Mouse (Mus musculus): ENCODE measurements around the gene Sf3a1. TPM values are rescaled to one million over a fixed set of nuclear protein-coding genes. Genes with fewer than 3 reads are reported as not detected.
"Not testable (repeated sequence)": the region's sequence is repeated elsewhere in the genome, so short reads cannot be mapped to it uniquely, and the experiment has no call there.

Gene Sf3a1
- total RNA-seq (2017), result 26.0 and 26.3 TPM in 2 replicates

- peak; percentile 97 for ATAC-seq (ENCODE audit: extremely low read depth, insufficient number of reproducible peaks, low FRiP score, poor library complexity, severe bottlenecking)
These were observed at the start of gene Sf3a1, which contains the start of gene Ccdc157 for GRCm38 (mm10) chr11:4159808-4160708. TSS of gene Sf3a1 (plus strand) at chr11:4160350. TSS of gene Ccdc157 (minus strand) at chr11:4160293.

- no peak for ATAC-seq (ENCODE audit: extremely low read depth, insufficient number of reproducible peaks, low FRiP score, poor library complexity, severe bottlenecking)
These were observed 48.1 kb upstream of the Sf3a1 start for GRCm38 (mm10) chr11:4112033-4112432.

GRCm38 (mm10) chr11:4112861-4113260 is 47.3 kb upstream of the Sf3a1 start:
- ATAC-seq (ENCODE audit: extremely low read depth, insufficient number of reproducible peaks, low FRiP score, poor library complexity, severe bottlenecking), result no peak

GRCm38 (mm10) chr11:4113496-4113895 is 46.7 kb upstream of the Sf3a1 start:
- ATAC-seq (ENCODE audit: extremely low read depth, insufficient number of reproducible peaks, low FRiP score, poor library complexity, severe bottlenecking), result no peak

- ATAC-seq (ENCODE audit: extremely low read depth, insufficient number of reproducible peaks, low FRiP score, poor library complexity, severe bottlenecking), result no peak
These were observed 46.2 kb upstream of the Sf3a1 start for GRCm38 (mm10) chr11:4113970-4114369.

GRCm38 (mm10) chr11:4114541-4114940 is 45.6 kb upstream of the Sf3a1 start:
- ATAC-seq (ENCODE audit: extremely low read depth, insufficient number of reproducible peaks, low FRiP score, poor library complexity, severe bottlenecking), result not testable (repeated sequence)

- no peak for ATAC-seq (ENCODE audit: extremely low read depth, insufficient number of reproducible peaks, low FRiP score, poor library complexity, severe bottlenecking)
These were observed 44.7 kb upstream of the Sf3a1 start for GRCm38 (mm10) chr11:4115407-4115806.

- no peak for ATAC-seq (ENCODE audit: extremely low read depth, insufficient number of reproducible peaks, low FRiP score, poor library complexity, severe bottlenecking)
These were observed 43.5 kb upstream of the Sf3a1 start for GRCm38 (mm10) chr11:4116458-4117141.

- ATAC-seq (ENCODE audit: extremely low read depth, insufficient number of reproducible peaks, low FRiP score, poor library complexity, severe bottlenecking), result no peak
These were observed 42.6 kb upstream of the Sf3a1 start for GRCm38 (mm10) chr11:4117372-4118071.

- ATAC-seq (ENCODE audit: extremely low read depth, insufficient number of reproducible peaks, low FRiP score, poor library complexity, severe bottlenecking), result no peak; the same call in 1 of the 2 replicates
These were observed 41.8 kb upstream of the Sf3a1 start for GRCm38 (mm10) chr11:4118081-4118921.

- ATAC-seq (ENCODE audit: extremely low read depth, insufficient number of reproducible peaks, low FRiP score, poor library complexity, severe bottlenecking), result no peak
These were observed 40.5 kb upstream of the Sf3a1 start for GRCm38 (mm10) chr11:4119635-4120034.

- ATAC-seq (ENCODE audit: extremely low read depth, insufficient number of reproducible peaks, low FRiP score, poor library complexity, severe bottlenecking), result no peak
These were observed 38.5 kb upstream of the Sf3a1 start for GRCm38 (mm10) chr11:4121691-4122090.

- ATAC-seq (ENCODE audit: extremely low read depth, insufficient number of reproducible peaks, low FRiP score, poor library complexity, severe bottlenecking), result no peak
These were observed 37.9 kb upstream of the Sf3a1 start for GRCm38 (mm10) chr11:4122226-4122625.

- peak; percentile 60 for ATAC-seq (ENCODE audit: extremely low read depth, insufficient number of reproducible peaks, low FRiP score, poor library complexity, severe bottlenecking)
These were observed 37.2 kb upstream of the Sf3a1 start, which contains the start of gene Sec14l2 for GRCm38 (mm10) chr11:4122742-4123579. TSS of gene Sec14l2 (minus strand) at chr11:4123415.

- ATAC-seq (ENCODE audit: extremely low read depth, insufficient number of reproducible peaks, low FRiP score, poor library complexity, severe bottlenecking), result peak; percentile 29; the same call in 1 of the 2 replicates
These were observed 36.2 kb upstream of the Sf3a1 start for GRCm38 (mm10) chr11:4123922-4124321.

- ATAC-seq (ENCODE audit: extremely low read depth, insufficient number of reproducible peaks, low FRiP score, poor library complexity, severe bottlenecking), result no peak
These were observed 33.1 kb upstream of the Sf3a1 start for GRCm38 (mm10) chr11:4127059-4127458.

- ATAC-seq (ENCODE audit: extremely low read depth, insufficient number of reproducible peaks, low FRiP score, poor library complexity, severe bottlenecking), result not testable (repeated sequence)
These were observed 31.7 kb upstream of the Sf3a1 start for GRCm38 (mm10) chr11:4128461-4128860.

GRCm38 (mm10) chr11:4133450-4133849 is 26.7 kb upstream of the Sf3a1 start:
- ATAC-seq (ENCODE audit: extremely low read depth, insufficient number of reproducible peaks, low FRiP score, poor library complexity, severe bottlenecking), result no peak

Measured in neutrophil, adult 5-6 weeks (primary cell).